Mouse (Mus musculus): Measurements from ENCODE around the gene Kif3c. TPM values are rescaled to one million over a fixed set of nuclear protein-coding genes. Genes with fewer than 3 reads are reported as not detected.

The Kif3c gene
- polyA plus RNA-seq, 1 experiment from 2014 or later, result 10.5 TPM

DNA sequence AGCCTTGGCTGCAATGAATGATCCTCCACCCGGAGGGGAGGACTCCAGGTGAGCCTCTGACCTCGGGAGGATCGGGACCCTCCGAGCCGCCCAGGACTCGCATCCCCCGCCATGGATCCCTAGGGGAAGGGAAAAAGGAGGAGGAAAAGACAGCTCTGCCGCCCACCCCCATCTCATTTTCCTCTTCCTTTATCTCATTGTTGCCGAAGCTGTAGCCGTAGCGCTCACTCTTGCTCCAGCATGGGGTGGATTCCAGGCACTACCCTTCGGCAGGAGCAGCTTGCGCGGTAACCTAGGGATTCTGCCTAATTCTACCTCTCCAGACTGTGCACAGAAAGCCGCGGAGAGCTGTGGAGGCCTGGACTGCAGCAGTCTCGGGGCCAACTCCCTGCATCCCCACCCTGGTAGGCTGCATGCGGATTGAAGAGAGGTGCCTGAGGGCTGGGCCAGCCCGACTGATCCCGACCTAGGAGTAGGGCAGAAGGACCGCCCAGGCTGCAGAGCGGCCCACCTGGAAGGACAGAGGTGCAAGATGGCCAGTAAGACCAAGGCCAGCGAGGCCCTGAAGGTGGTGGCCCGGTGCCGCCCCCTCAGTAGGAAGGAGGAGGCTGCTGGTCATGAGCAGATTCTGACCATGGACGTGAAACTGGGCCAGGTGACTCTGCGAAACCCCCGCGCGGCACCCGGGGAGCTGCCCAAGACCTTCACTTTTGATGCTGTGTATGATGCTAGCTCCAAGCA, 687 bp downstream of the Kif3c start:
- peak overlapping the region; percentile 65 for H3K4me3 ChIP-seq (ENCODE audit: low read length)
- H3K9me3 ChIP-seq (ENCODE audit: control insufficient read depth, low read length), result peaks cover 4% of the 10 kb centered on the region
- 1% methylated on average over 30 of the region's 31 CpGs for WGBS
- H3K9ac ChIP-seq (ENCODE audit: low read depth, low read length), result peak overlapping the region; percentile 73
- peaks cover 11% of the 10 kb centered on the region; the same call in 1 of the 2 replicates for H3K4me1 ChIP-seq (ENCODE audit: control insufficient read depth, insufficient read depth, low read length)
- no peaks in the 10 kb centered on the region for H3K27me3 ChIP-seq (ENCODE audit: control insufficient read depth, insufficient read depth, low read length)
- H3K27ac ChIP-seq (ENCODE audit: low read depth, low read length), result peak overlapping the region; percentile 39; the same call in 1 of the 2 replicates
- ATAC-seq (ENCODE audit: low FRiP score, low TSS enrichment), result peak; percentile 65
- H3K36me3 ChIP-seq (ENCODE audit: control insufficient read depth, insufficient read depth, low read length), result peaks cover 4% of the 10 kb centered on the region; the same call in 1 of the 2 replicates
- H3K4me2 ChIP-seq (replicated peaks; ENCODE audit: low read depth, low read length), result peak overlapping the region; percentile 89

DNA sequence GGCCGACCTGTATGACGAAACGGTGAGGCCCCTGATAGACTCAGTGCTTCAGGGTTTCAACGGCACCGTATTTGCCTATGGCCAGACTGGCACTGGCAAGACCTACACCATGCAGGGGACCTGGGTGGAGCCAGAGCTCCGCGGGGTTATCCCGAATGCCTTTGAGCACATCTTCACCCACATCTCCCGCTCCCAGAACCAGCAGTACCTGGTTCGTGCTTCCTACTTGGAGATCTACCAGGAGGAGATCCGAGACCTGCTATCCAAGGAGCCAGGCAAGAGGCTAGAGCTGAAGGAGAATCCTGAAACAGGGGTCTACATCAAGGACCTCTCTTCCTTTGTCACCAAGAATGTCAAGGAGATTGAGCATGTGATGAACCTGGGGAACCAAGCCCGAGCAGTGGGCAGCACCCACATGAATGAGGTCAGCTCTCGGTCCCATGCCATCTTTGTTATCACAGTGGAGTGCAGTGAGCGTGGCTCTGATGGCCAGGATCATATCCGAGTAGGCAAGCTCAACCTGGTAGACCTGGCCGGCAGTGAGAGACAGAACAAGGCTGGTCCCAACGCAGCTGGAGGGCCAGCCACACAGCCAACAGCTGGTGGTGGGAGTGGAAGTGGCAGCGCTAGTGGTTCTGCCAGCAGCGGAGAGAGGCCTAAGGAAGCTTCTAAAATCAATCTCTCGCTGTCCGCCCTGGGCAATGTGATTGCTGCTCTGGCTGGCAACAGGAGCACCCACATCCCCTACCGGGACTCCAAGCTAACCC, 1.4 kb downstream of the Kif3c start:
- Histone ChIP-seq H3K9me3 (ENCODE audit: control insufficient read depth, low read length) (peaks cover 4% of the 10 kb centered on the region), H3K9ac (ENCODE audit: low read depth, low read length) (peak overlapping the region; percentile 73), H3K4me1 (ENCODE audit: control insufficient read depth, insufficient read depth, low read length) (peaks cover 18% of the 10 kb centered on the region), H3K27me3 (ENCODE audit: control insufficient read depth, insufficient read depth, low read length) (no peaks in the 10 kb centered on the region), H3K36me3 (ENCODE audit: control insufficient read depth, insufficient read depth, low read length) (peaks cover 4% of the 10 kb centered on the region; the same call in 1 of the 2 replicates), H3K27ac (ENCODE audit: low read depth, low read length) (no peak overlapping the region), H3K4me2 (replicated peaks; ENCODE audit: low read depth, low read length) (peak overlapping the region; percentile 89), H3K4me3 (ENCODE audit: low read length) (peak overlapping the region; percentile 65)
- ATAC-seq (ENCODE audit: low FRiP score, low TSS enrichment), result peak; percentile 26
- WGBS, result 59% methylated on average over 22 of the region's 22 CpGs

DNA sequence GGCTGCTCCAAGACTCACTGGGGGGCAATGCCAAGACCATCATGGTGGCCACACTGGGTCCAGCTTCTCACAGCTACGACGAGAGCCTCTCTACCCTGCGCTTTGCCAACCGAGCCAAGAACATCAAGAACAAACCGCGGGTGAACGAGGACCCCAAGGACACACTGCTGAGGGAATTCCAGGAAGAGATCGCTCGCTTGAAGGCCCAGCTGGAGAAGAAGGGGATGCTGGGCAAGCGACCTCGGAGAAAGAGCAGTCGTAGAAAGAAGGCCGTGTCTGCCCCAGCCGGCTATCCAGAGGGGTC, 2.0 kb downstream of the Kif3c start:
- no peak overlapping the region for H3K27ac ChIP-seq (ENCODE audit: low read depth, low read length)
- peaks cover 20% of the 10 kb centered on the region for H3K4me1 ChIP-seq (ENCODE audit: control insufficient read depth, insufficient read depth, low read length)
- H3K4me2 ChIP-seq (replicated peaks; ENCODE audit: low read depth, low read length), result no peak overlapping the region
- no peaks in the 10 kb centered on the region for H3K27me3 ChIP-seq (ENCODE audit: control insufficient read depth, insufficient read depth, low read length)
- 97% methylated on average over 14 of the region's 14 CpGs for WGBS
- H3K36me3 ChIP-seq (ENCODE audit: control insufficient read depth, insufficient read depth, low read length), result peaks cover 4% of the 10 kb centered on the region; the same call in 1 of the 2 replicates
- H3K4me3 ChIP-seq (ENCODE audit: low read length), result no peak overlapping the region
- H3K9ac ChIP-seq (ENCODE audit: low read depth, low read length), result no peak overlapping the region
- H3K9me3 ChIP-seq (ENCODE audit: control insufficient read depth, low read length), result peaks cover 4% of the 10 kb centered on the region
- ATAC-seq (ENCODE audit: low FRiP score, low TSS enrichment), result no peak

DNA sequence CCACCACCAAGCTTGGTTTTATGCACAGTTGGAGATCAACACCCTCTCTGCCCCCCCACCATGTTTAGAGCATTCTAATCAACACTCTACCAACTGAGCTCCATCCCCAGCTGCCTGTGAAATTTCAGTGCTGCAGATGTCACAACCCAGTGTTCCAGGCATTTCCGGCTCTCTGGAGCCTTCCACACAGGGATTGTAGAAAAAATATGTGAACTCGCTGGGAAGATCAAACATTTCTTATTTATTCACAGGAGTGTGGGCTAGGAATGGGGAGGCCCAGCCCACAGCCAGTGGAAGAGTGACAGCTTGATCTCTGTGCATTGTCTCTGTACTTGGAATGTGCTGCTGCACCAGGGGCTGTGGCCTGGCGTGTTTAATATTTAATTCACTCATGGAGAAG, 3.8 kb downstream of the Kif3c start:
- WGBS, result 57% methylated on average over 3 of the region's 3 CpGs
- no peak for ATAC-seq (ENCODE audit: low FRiP score, low TSS enrichment)
- Histone ChIP-seq H3K4me2 (replicated peaks; ENCODE audit: low read depth, low read length) (0 out of 2 replicates have a peak overlapping the region, but pooled peaks have one; percentile 4), H3K9me3 (ENCODE audit: control insufficient read depth, low read length) (peaks cover 4% of the 10 kb centered on the region), H3K9ac (ENCODE audit: low read depth, low read length) (no peak overlapping the region), H3K27ac (ENCODE audit: low read depth, low read length) (no peak overlapping the region), H3K36me3 (ENCODE audit: control insufficient read depth, insufficient read depth, low read length) (peaks cover 4% of the 10 kb centered on the region; the same call in 1 of the 2 replicates), H3K4me3 (ENCODE audit: low read length) (no peak overlapping the region), H3K4me1 (ENCODE audit: control insufficient read depth, insufficient read depth, low read length) (peaks cover 20% of the 10 kb centered on the region), H3K27me3 (ENCODE audit: control insufficient read depth, insufficient read depth, low read length) (no peaks in the 10 kb centered on the region)

DNA sequence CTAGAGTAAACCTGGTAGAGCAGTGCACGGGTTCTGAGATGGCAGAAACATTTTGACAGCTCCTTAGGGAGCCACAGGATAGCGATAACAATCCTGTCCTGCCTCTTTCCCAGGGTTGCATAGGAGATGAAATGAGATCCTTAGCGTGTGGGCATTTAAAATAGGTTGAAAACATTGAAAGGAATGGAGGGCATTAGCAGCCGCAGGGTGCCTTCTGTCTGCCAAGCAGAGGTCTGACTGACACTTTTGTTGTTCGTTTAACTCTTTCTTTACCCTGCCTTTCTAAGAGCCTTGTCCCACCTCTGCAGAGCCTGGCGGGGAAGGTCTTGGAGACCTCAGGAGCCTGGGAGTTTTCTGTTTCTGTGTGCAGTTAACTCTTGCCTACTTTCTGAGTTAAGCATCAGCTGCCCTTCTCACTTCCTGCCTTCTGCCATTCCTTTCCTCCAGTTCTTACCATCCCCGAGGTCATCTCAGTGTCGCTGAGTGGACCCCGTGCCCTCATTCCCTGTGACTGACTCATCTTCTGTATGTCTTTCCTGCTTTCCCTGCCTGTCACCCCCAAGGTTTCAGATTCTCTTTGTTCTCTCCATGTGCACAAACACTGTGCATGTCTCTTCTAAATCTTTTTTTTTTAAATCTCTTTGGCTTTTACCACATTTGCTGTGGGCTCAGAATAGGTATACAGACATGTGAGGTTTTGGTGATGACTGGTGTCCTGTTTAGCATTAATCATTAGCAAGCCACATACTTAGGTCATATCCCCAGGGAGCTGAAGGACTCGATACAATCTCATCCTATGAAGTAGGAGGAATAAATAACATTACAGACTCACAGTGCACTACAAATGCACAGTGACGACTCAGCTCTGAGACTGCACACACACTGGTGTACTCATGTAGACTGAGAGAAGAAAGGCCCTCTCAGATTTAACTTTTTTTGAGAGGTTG, 6.3 kb downstream of the Kif3c start:
- Histone ChIP-seq H3K4me2 (replicated peaks; ENCODE audit: low read depth, low read length) (no peak overlapping the region), H3K4me3 (ENCODE audit: low read length) (no peak overlapping the region), H3K4me1 (ENCODE audit: control insufficient read depth, insufficient read depth, low read length) (peaks cover 17% of the 10 kb centered on the region), H3K36me3 (ENCODE audit: control insufficient read depth, insufficient read depth, low read length) (peaks cover 4% of the 10 kb centered on the region; the same call in 1 of the 2 replicates), H3K9me3 (ENCODE audit: control insufficient read depth, low read length) (peaks cover 4% of the 10 kb centered on the region), H3K9ac (ENCODE audit: low read depth, low read length) (0 out of 2 replicates have a peak overlapping the region, but pooled peaks have one; percentile 4), H3K27me3 (ENCODE audit: control insufficient read depth, insufficient read depth, low read length) (no peaks in the 10 kb centered on the region), H3K27ac (ENCODE audit: low read depth, low read length) (0 out of 2 replicates have a peak overlapping the region, but pooled peaks have one; percentile 24)
- WGBS, result 32% methylated on average over 11 of the region's 11 CpGs
- ATAC-seq (ENCODE audit: low FRiP score, low TSS enrichment), result no peak

DNA sequence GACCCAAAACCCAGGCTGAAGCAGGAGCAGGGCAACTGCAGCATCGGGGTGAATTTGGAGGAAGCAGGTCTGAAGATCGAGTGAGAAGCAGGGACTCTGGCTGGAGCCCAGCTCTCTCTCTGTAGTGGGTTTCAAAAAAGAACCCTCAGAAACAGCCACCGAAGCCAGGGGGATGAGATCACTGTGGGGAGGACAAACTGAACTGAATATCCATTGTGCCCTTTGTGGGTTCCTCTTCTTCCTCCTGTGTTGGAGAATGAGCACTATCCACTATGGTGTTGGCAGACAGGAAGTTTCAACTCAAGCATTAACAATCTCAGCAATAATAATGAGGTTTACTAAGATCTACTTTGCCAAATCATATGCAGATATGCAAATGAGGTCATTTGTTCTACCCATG, 7.1 kb downstream of the Kif3c start:
- Histone ChIP-seq H3K27me3 (ENCODE audit: control insufficient read depth, insufficient read depth, low read length) (no peaks in the 10 kb centered on the region), H3K36me3 (ENCODE audit: control insufficient read depth, insufficient read depth, low read length) (peaks cover 2% of the 10 kb centered on the region; the same call in 1 of the 2 replicates), H3K4me2 (replicated peaks; ENCODE audit: low read depth, low read length) (no peak overlapping the region), H3K9me3 (ENCODE audit: control insufficient read depth, low read length) (peaks cover 3% of the 10 kb centered on the region), H3K27ac (ENCODE audit: low read depth, low read length) (no peak overlapping the region), H3K4me3 (ENCODE audit: low read length) (no peak overlapping the region), H3K9ac (ENCODE audit: low read depth, low read length) (no peak overlapping the region), H3K4me1 (ENCODE audit: control insufficient read depth, insufficient read depth, low read length) (peaks cover 16% of the 10 kb centered on the region; the same call in 1 of the 2 replicates)
- 80% methylated on average over 3 of the region's 3 CpGs for WGBS
- ATAC-seq (ENCODE audit: low FRiP score, low TSS enrichment), result no peak

DNA sequence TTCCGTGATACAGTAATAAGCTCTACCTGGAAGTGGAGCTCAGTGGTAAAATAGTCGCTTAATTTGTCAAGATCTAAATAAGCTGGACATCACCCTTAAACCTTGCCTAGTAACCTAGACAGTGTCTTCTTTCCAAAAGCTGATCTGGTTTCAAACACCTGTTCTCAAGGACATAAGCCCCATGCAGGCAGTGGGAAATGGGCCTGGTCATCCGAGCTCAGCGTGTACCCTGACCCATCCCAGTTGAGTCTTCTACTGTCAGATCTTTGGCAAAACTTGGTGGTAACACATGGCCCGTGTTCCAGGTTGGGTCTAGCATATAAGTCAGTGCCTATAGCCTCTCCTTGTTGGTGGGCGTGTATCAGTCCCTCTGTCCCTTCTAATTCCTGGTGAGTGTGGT, 8.6 kb downstream of the Kif3c start:
- H3K4me1 ChIP-seq (ENCODE audit: control insufficient read depth, insufficient read depth, low read length), result peaks cover 14% of the 10 kb centered on the region; the same call in 1 of the 2 replicates
- WGBS, result 89% methylated on average over 6 of the region's 6 CpGs
- no peak overlapping the region for H3K4me2 ChIP-seq (replicated peaks; ENCODE audit: low read depth, low read length)
- H3K9ac ChIP-seq (ENCODE audit: low read depth, low read length), result no peak overlapping the region
- no peaks in the 10 kb centered on the region for H3K27me3 ChIP-seq (ENCODE audit: control insufficient read depth, insufficient read depth, low read length)
- H3K27ac ChIP-seq (ENCODE audit: low read depth, low read length), result no peak overlapping the region
- ATAC-seq (ENCODE audit: low FRiP score, low TSS enrichment), result no peak
- H3K36me3 ChIP-seq (ENCODE audit: control insufficient read depth, insufficient read depth, low read length), result no peaks in the 10 kb centered on the region; the same call in 1 of the 2 replicates
- no peaks in the 10 kb centered on the region for H3K9me3 ChIP-seq (ENCODE audit: control insufficient read depth, low read length)
- H3K4me3 ChIP-seq (ENCODE audit: low read length), result no peak overlapping the region

DNA sequence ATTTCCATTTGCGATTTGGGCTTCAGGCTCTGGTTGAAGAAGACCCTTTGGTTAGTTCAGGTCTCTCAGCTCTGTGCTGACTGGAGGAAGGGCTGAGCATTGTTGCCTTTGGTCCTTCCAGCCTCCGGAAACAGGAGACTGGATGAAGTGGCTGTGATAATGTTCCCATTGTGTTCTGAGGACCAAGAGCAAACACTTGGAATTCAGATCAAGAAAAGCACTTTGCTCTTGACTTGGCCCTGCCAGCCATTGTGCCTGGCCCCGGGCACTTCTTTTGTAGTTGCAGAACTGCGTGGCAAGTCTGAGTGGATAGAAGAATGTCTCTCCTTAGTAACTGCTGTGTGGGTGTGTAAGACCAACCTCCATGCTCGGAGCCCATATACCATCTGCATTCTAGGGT, 9.6 kb downstream of the Kif3c start:
- whole genome bisulfite sequencing, result 87% methylated on average over 5 of the region's 5 CpGs
- Histone ChIP-seq H3K4me1 (ENCODE audit: control insufficient read depth, insufficient read depth, low read length) (peaks cover 9% of the 10 kb centered on the region; the same call in 1 of the 2 replicates), H3K36me3 (ENCODE audit: control insufficient read depth, insufficient read depth, low read length) (no peaks in the 10 kb centered on the region; the same call in 1 of the 2 replicates), H3K9me3 (ENCODE audit: control insufficient read depth, low read length) (no peaks in the 10 kb centered on the region), H3K27me3 (ENCODE audit: control insufficient read depth, insufficient read depth, low read length) (no peaks in the 10 kb centered on the region), H3K27ac (ENCODE audit: low read depth, low read length) (no peak overlapping the region), H3K4me2 (replicated peaks; ENCODE audit: low read depth, low read length) (no peak overlapping the region), H3K4me3 (ENCODE audit: low read length) (no peak overlapping the region), H3K9ac (ENCODE audit: low read depth, low read length) (no peak overlapping the region)
- no peak for ATAC-seq (ENCODE audit: low FRiP score, low TSS enrichment)

Data from kidney, embryonic 14.5 days (tissue).